Mouse (Mus musculus): ENCODE data around the gene Pth2. TPM values are rescaled to one million over a fixed set of nuclear protein-coding genes. Genes with fewer than 3 reads are reported as not detected.

Gene Pth2
- total and polyA plus RNA-seq, 3 experiments: not detected

DNA sequence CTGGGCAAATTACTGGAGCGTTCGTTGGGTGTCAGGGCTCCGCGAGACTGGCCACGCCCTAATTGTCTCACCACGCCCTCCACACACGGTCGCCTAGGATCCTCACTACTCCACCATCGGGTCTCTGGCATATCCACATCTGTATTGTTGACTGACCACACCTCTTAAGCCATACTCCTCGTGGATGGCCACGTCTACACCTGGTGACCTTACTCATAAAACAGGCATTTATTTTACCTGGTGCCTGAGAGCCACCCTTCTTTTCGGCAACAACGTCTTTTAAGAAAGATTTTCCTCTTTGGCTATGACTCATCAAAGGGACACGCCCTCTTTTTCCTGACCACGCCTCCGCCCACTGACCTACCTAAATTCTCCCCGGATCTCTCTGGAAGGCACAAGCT lies 31.1 kb downstream of the Pth2 start, which contains the start of gene Dkkl1:
Gene Dkkl1, minus strand, starts transcription at position 297 of the 401 bp plus-strand sequence.
- peaks cover 6 to 28% of the 10 kb centered on the region in 2 experiments; a peak in 3 of 4 replicates for H3K4me1 ChIP-seq (ENCODE audit: control insufficient read depth in 1 of 2, insufficient read depth in 2 of 2)
- H3K4me2 ChIP-seq (ENCODE audit: insufficient read depth, low read depth, poor library complexity, severe bottlenecking): peak within 1 kb of the TSS; percentile 58; the same call in 1 of the 2 replicates
- H3K27ac ChIP-seq (ENCODE audit: insufficient read depth, low read depth): no peak within 1 kb of the TSS
- H3K79me2 ChIP-seq (replicated peaks; ENCODE audit: control insufficient read depth, extremely low read depth, insufficient read depth, poor library complexity, severe bottlenecking): no peaks in the 10 kb centered on the region
- in situ Hi-C loops (cut with MboI; ENCODE audit: low pct_ligation_motif_present, low pct_unique_long_range_greater_than_20kb, low sequenced_read_pairs): no loop called here
- H3K9me3 ChIP-seq (replicated peaks; ENCODE audit: low read length): peaks cover 11% of the 10 kb centered on the region
- H3K4me3 ChIP-seq (replicated peaks in 1 of 3; ENCODE audit: low read depth in 2 of 3, low read length in 2 of 3, poor library complexity in 1 of 3): peak within 1 kb of the TSS in 1 of 3 experiments; percentile 29
- no peak within 1 kb of the TSS; the same call in 1 of the 2 replicates for H3K9ac ChIP-seq (ENCODE audit: insufficient read depth, low read depth)
- peaks cover 24% of the 10 kb centered on the region for H3K27me3 ChIP-seq (replicated peaks)
- TF ChIP-seq MYC (IDR thresholded peaks at IDR 0.05; ENCODE audit: low read depth, low read length): 0 out of 2 replicates have a peak, but pooled peaks have one; percentile 32
- no peak for TF ChIP-seq MAFK (IDR thresholded peaks at IDR 0.05; ENCODE audit: insufficient replicate concordance, low read length)
- TF ChIP-seq MXI1 (IDR thresholded peaks at IDR 0.05; ENCODE audit: low read depth, low read length): no peak
- TF ChIP-seq GABPA (IDR thresholded peaks at IDR 0.05; ENCODE audit: insufficient replicate concordance, low read depth, low read length): no peak
- TF ChIP-seq RAD21 (IDR thresholded peaks at IDR 0.05; ENCODE audit: low read depth, low read length): no peak
- TF ChIP-seq JUN (IDR thresholded peaks at IDR 0.05; ENCODE audit: insufficient read depth, low read depth, low read length): peak; percentile 41; the same call in 1 of the 2 replicates
- TF ChIP-seq IRF4 (IDR thresholded peaks at IDR 0.05; ENCODE audit: low read depth, low read length): peak; percentile 82
- no peak for TF ChIP-seq EP300 (IDR thresholded peaks at IDR 0.05; ENCODE audit: low read length)
- peak; percentile 20; the same call in 1 of the 2 replicates for TF ChIP-seq MAX (IDR thresholded peaks at IDR 0.05; ENCODE audit: low read length)
- peak; percentile 76 for TF ChIP-seq JUND (conservative IDR thresholded peaks at IDR 0.05; ENCODE audit: low read depth, low read length)
- TF ChIP-seq MAZ (IDR thresholded peaks at IDR 0.05; ENCODE audit: low read depth, low read length): no peak
- TF ChIP-seq SIN3A (IDR thresholded peaks at IDR 0.05; ENCODE audit: low read length): 0 out of 2 replicates have a peak, but pooled peaks have one; percentile 55
- no peak for TF ChIP-seq UBTF (IDR thresholded peaks at IDR 0.05; ENCODE audit: low read depth, low read length)
- TF ChIP-seq POLR2A (IDR thresholded peaks at IDR 0.05; ENCODE audit: low read depth, low read length): no peak
- H3K36me3 ChIP-seq (replicated peaks in 1 of 2; ENCODE audit: control insufficient read depth in 1 of 2, insufficient read depth in 1 of 2, low read length in 1 of 2): no peaks in the 10 kb centered on the region
- no peak for DNase-seq (ENCODE audit: extremely low read depth)
- dilution Hi-C loops (cut with MboI; ENCODE audit: extremely low pct_ligation_motif_present, extremely low pct_unique_long_range_greater_than_20kb, low sequenced_read_pairs): no loop called here

DNA sequence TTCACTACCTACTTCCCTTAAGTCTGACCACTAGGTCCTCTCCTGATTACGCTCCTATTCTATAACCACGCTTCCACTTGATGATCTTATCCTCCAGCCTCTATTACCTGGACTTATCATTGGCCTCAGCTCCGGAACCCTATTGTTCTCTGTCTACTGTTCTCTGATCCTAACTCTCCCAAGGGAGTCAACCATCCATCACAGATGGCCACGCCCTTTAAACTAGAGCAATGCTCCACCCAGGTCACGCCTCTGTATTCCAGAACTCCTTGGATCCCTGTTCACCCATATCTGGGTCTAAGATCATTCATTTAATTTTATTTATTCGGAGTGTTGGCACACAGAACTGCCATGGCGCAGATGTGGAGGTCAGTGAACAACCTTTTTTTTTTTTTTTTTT lies 31.6 kb downstream of the Pth2 start:
- peaks cover 9 to 33% of the 10 kb centered on the region in 2 experiments; a peak in 3 of 4 replicates for H3K4me1 ChIP-seq (ENCODE audit: control insufficient read depth in 1 of 2, insufficient read depth in 2 of 2)
- peak overlapping the region; percentile 58; the same call in 1 of the 2 replicates for H3K4me2 ChIP-seq (ENCODE audit: insufficient read depth, low read depth, poor library complexity, severe bottlenecking)
- H3K36me3 ChIP-seq (replicated peaks in 1 of 2; ENCODE audit: control insufficient read depth in 1 of 2, insufficient read depth in 1 of 2, low read length in 1 of 2): no peaks in the 10 kb centered on the region
- dilution Hi-C loops (cut with MboI; ENCODE audit: extremely low pct_ligation_motif_present, extremely low pct_unique_long_range_greater_than_20kb, low sequenced_read_pairs): no loop called here
- in situ Hi-C loops (cut with MboI; ENCODE audit: low pct_ligation_motif_present, low pct_unique_long_range_greater_than_20kb, low sequenced_read_pairs): no loop called here
- no peaks in the 10 kb centered on the region for H3K79me2 ChIP-seq (replicated peaks; ENCODE audit: control insufficient read depth, extremely low read depth, insufficient read depth, poor library complexity, severe bottlenecking)
- no peak overlapping the region for H3K9ac ChIP-seq (ENCODE audit: insufficient read depth, low read depth)
- no peak overlapping the region for H3K4me3 ChIP-seq (replicated peaks in 1 of 3; ENCODE audit: low read depth in 2 of 3, low read length in 2 of 3, poor library complexity in 1 of 3)
- H3K9me3 ChIP-seq (replicated peaks; ENCODE audit: low read length): peaks cover 8% of the 10 kb centered on the region
- H3K27ac ChIP-seq (ENCODE audit: insufficient read depth, low read depth): no peak overlapping the region
- DNase-seq (ENCODE audit: extremely low read depth): no peak
- peaks cover 24% of the 10 kb centered on the region for H3K27me3 ChIP-seq (replicated peaks)
- TF ChIP-seq CHD1 (IDR thresholded peaks at IDR 0.05; ENCODE audit: low read depth, low read length) (no peak), RAD21 (IDR thresholded peaks at IDR 0.05; ENCODE audit: low read depth, low read length) (no peak), ZC3H11A (IDR thresholded peaks at IDR 0.05; ENCODE audit: low read depth, low read length) (no peak), MAX (IDR thresholded peaks at IDR 0.05; ENCODE audit: low read length) (no peak), PAX5 (IDR thresholded peaks at IDR 0.05; ENCODE audit: low read length) (no peak), KAT2A (IDR thresholded peaks at IDR 0.05; ENCODE audit: insufficient replicate concordance, low read length) (no peak), ZNF384 (IDR thresholded peaks at IDR 0.05; ENCODE audit: low read depth, low read length) (peak; percentile 6; the same call in 1 of the 2 replicates)
